Mouse (Mus musculus): ENCODE measurements around the gene Scn1b. TPM values are rescaled to one million over a fixed set of nuclear protein-coding genes. Genes with fewer than 3 reads are reported as not detected.

The Scn1b gene
- polyA plus RNA-seq, 1 experiment from 2014 or later = 6.8 TPM

DNA sequence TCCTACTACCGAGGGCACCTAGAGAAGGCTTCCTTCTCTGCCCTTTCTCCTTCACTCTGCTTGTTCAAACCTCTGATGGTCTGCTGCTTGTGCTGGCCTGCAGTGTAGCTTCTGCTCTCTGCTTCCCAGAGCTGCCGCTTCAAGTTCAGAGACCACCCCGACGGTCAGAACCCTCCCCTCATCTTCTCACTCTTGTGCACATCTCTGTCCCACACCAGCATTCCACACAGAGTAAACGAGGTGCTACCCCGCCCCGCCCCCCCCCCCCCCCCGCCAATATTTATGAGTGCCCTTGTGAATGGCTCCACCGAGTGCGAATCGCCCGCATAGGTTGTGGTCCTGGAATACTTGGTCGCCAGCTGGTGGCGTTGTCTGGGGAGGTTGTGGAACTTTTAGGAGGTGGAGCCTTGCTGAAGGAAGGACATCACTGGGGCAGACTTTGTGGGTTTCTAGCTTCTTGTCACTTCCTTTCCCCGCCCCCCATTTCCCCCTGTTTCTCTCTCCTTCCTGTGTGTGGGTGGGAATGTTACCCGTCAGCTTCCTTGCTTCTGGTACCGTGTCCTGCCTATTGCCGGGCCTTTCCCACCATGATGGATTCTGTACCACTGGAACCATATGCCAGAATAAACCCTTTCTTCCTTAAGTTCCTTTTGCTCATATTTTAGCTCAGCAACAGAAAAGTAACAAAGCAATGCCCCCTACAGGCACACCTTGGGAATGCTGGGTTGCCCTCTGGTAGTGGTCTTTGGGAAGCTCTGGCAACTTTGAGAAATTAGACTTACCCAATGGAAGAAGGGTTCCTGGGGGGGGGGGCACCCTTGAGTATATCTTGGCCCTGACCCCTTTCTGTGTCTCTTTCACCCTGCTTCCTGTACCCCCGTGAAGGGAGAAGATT lies 29.5 kb upstream of the Scn1b start:
- Histone ChIP-seq H3K27me3 (no peaks in the 10 kb centered on the region), H3K4me3 (no peak overlapping the region), H3K4me2 (no peak overlapping the region), H3K4me1 (replicated peaks) (peaks cover 9% of the 10 kb centered on the region), H3K9me3 (no peaks in the 10 kb centered on the region), H3K9ac (no peak overlapping the region), H3K36me3 (no peaks in the 10 kb centered on the region), H3K27ac (replicated peaks) (no peak overlapping the region)
- WGBS = 35% methylated on average over 19 of the region's 19 CpGs
- no peak for ATAC-seq (ENCODE audit: low read depth)

- no peak within 1 kb of the TSS for H3K4me3 ChIP-seq
- 70% methylated on average over 5 of the region's 5 CpGs for WGBS
Measured at GRCm38 (mm10) chr7:31155296-31156033, 28.7 kb upstream of the Scn1b start, which contains the start of gene Gramd1a. Gramd1a (minus strand) TSS chr7:31155896.

DNA sequence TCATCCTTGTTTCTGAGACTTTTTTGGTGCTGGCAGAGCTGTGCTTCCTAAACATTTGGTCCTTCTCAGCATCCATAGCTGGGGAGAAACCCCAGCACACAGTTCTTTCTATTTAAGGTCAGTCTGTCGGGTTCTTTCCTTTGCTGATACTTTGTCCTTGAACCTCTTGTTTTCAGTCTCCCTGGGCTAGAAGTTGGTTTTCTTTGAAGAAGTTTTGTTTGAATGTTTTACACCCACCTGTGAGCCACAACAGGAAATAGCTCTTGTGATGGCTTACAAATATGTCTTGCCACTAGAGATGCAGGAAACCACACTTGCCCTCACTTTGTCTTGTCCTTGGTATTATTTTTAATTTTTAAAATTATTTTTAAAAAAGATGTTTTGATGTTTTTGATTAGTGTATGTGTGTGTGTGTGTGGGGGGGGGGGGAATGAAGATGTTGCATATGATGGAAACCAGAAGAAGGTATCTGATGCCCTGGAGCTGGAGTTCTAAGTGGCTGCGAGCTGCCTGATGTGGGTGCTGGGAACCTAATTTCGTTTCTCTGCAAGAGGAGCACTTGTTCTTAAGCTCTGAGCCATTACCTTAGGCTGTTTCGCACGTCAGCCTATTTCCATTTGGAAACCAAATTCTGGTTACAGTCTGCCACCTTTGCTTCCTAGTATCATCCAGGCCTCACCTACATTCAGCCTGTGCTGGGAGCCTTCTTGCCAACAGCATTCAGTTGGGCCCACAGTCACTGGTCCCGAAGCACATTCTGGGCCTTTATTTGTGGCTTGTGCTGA lies 26.9 kb upstream of the Scn1b start:
- H3K9ac ChIP-seq = no peak overlapping the region
- H3K27me3 ChIP-seq = no peaks in the 10 kb centered on the region
- H3K4me2 ChIP-seq = no peak overlapping the region
- 92% methylated on average over 6 of the region's 6 CpGs for WGBS
- no peaks in the 10 kb centered on the region for H3K36me3 ChIP-seq
- H3K4me1 ChIP-seq (replicated peaks) = peaks cover 19% of the 10 kb centered on the region
- H3K9me3 ChIP-seq = no peaks in the 10 kb centered on the region
- no peak for ATAC-seq (ENCODE audit: low read depth)
- no peak overlapping the region for H3K27ac ChIP-seq (replicated peaks)
- no peak overlapping the region for H3K4me3 ChIP-seq

More at GRCm38 (mm10) chr7:31155296-31156033, 28.7 kb upstream of the Scn1b start, which contains the start of gene Gramd1a:
- Histone ChIP-seq H3K4me2 (no peak within 1 kb of the TSS), H3K4me1 (replicated peaks) (peaks cover 10% of the 10 kb centered on the region), H3K9me3 (no peaks in the 10 kb centered on the region), H3K27me3 (no peaks in the 10 kb centered on the region), H3K9ac (no peak within 1 kb of the TSS), H3K36me3 (no peaks in the 10 kb centered on the region), H3K27ac (replicated peaks) (0 out of 2 replicates have a peak within 1 kb of the TSS, but pooled peaks have one; percentile 9)
- no peak for ATAC-seq (ENCODE audit: low read depth)

DNA sequence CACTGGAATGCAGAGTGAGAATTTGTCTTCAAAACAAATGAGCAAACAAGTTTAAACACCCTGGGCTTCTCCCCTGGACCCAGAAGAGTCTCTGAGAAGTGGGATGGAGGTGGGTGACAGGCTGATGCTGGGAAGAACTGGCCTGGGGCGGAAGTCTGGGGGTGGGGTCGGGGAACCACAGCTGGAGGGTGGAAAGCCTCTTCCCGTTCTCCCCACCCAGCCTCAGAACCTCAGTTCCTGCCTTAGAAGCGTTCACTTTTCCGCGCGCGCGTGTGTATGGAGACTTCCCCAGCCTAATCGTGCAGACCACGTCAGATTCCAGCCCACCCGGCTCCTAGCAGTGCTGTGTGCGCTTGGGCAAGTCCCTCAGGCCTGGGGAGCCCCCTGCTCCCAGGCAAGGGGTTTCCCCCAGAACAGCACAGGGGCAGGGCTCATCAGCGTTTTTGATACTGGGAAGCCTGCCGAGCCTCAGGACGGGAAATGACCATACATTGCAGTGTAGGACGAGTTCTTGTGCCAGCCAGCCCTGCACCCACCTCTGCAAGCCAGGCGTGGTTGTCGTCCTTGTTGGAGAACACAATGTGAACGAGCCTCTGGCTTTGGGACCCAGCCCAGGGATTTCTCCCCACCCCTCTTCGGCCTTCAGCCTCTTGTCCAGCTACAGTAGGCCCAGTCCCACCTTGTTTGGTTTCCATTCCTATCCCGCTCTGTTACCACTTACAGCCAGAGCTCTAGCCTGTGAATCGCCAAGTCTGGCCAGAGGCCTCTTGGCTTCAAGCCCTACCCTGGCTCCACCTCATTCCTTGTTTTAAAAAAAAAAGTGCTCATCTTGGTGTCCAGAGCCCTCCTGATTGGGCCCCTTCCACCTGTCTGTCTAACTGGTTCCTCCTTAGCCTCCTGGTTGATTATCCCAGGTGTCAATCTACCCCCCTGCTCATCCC lies 24.8 kb upstream of the Scn1b start:
- no peaks in the 10 kb centered on the region for H3K27me3 ChIP-seq
- H3K4me1 ChIP-seq (replicated peaks) = peaks cover 40% of the 10 kb centered on the region
- peak overlapping the region; percentile 100 for H3K9ac ChIP-seq
- H3K9me3 ChIP-seq = no peaks in the 10 kb centered on the region
- 17% methylated on average over 23 of the region's 23 CpGs for WGBS
- peak overlapping the region; percentile 75 for H3K4me2 ChIP-seq
- ATAC-seq (ENCODE audit: low read depth) = peak; percentile 49
- H3K4me3 ChIP-seq = peak overlapping the region; percentile 94
- H3K27ac ChIP-seq (replicated peaks) = peak overlapping the region; percentile 99
- H3K36me3 ChIP-seq = peaks cover 10% of the 10 kb centered on the region

DNA sequence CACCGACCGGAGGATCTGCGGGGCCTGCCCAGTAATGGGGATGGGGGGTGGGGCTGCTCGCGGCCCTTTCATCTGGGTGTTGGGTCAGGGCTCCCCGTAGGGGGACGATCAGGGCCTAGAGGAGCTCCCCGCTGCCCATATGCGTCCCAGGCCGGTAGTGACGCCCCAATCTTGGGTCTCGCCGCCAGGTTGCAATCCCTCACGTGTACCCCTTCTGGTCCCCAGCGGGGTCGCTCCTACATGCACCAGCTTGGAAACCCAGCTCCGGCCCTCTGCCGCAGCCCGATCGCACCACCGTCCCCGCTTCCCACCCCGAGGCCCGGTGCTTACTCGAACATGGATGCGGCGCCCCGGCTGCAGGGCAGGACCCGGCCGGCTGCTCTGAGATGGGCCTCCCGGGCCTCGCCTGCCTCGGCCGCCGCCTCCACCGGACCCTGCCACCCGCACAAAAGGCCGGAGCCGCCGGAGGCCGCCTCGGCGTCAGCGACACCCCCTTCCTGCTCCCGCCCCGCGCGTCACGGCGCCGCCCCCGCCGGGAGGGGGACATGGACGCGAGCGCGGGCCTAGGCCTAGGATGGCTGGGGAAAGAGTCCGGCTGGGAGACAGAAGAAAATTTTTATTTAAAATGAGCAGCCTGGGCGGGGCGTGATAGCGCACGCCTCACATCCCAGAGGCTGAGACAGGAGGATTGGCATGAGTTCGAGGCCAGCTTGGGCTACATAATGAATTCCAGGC lies 23.9 kb upstream of the Scn1b start:
- peak overlapping the region; percentile 75 for H3K4me2 ChIP-seq

DNA sequence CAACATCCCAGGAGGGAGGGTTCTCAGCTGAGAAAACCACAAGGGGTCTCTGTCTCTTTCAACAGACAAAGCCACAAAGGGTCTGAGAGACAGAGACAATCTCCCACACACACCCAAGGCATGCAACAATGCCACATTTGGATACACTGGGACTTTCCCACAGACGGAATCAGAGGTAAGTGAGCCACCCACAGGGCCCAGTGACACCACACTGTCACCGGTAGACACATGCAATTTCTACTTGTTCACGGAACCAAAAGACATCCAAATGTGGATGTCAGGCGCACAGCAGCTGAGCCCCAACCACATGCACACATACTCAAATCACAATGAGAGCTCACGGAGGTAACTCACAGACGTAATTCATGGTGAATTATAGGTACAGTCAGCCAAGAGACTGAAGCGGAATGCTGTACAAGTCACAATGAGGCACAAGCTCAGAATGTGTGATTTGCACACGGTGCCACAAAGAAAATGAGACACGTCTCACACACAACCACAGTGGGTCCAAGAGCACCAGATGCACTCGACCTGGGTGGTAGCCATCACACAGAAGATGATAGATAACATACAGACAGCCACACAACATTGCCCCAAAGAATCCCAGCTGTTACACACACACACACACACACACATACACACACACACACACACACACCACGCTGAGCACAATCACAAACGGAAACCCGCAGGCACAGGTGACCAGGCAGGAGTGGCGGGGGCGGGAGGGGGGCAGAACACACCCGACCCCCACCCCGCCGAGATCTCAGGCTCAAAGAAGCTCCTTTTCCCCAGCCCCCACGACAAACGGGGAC lies 23.2 kb upstream of the Scn1b start:
- Histone ChIP-seq H3K4me2 (peak overlapping the region; percentile 75), H3K4me1 (replicated peaks) (peaks cover 42% of the 10 kb centered on the region), H3K27ac (replicated peaks) (peak overlapping the region; percentile 99), H3K36me3 (peaks cover 15% of the 10 kb centered on the region), H3K27me3 (no peaks in the 10 kb centered on the region), H3K4me3 (peak overlapping the region; percentile 94), H3K9ac (peak overlapping the region; percentile 100), H3K9me3 (no peaks in the 10 kb centered on the region)
- peak; percentile 10 for ATAC-seq (ENCODE audit: low read depth)
- WGBS = 1% methylated on average over 19 of the region's 20 CpGs

More for the DNA sequence above, 23.9 kb upstream of the Scn1b start:
- Histone ChIP-seq H3K9me3 (no peaks in the 10 kb centered on the region), H3K9ac (peak overlapping the region; percentile 100), H3K27me3 (no peaks in the 10 kb centered on the region), H3K4me1 (replicated peaks) (peaks cover 42% of the 10 kb centered on the region), H3K4me3 (peak overlapping the region; percentile 94), H3K27ac (replicated peaks) (peak overlapping the region; percentile 99), H3K36me3 (peaks cover 15% of the 10 kb centered on the region)
- peak; percentile 74 for ATAC-seq (ENCODE audit: low read depth)
- WGBS = under 1% methylated on average over 63 of the region's 63 CpGs

DNA sequence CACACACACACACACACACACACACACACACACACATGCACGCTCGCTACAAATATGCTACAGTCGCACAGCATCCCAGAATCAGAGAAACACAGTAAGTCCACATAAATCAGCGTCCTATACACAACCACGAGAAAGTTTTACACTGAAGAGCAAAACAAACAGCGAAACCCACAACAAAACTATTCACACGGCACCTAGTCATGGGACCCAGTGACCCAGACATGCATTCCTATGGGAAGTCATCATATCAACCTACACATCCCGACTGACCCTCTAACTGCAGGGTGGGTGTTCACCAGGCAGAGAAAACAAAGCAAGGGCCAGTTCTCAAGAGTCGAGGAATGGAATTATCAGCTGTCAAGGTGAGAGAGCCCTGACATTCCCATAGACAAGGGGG lies 22.5 kb upstream of the Scn1b start:
- Histone ChIP-seq H3K4me3 (peak overlapping the region; percentile 94), H3K4me1 (replicated peaks) (peaks cover 42% of the 10 kb centered on the region), H3K9ac (peak overlapping the region; percentile 100), H3K9me3 (no peaks in the 10 kb centered on the region), H3K27me3 (no peaks in the 10 kb centered on the region), H3K4me2 (peak overlapping the region; percentile 75), H3K36me3 (peaks cover 15% of the 10 kb centered on the region), H3K27ac (replicated peaks) (peak overlapping the region; percentile 99)
- ATAC-seq (ENCODE audit: low read depth) = peak; percentile 4; the same call in 1 of the 2 replicates
- 37% methylated on average over 9 of the region's 9 CpGs for WGBS

GRCm38 (mm10) chr7:31148756-31149155 lies 22.0 kb upstream of the Scn1b start:
- Histone ChIP-seq H3K36me3 (peaks cover 15% of the 10 kb centered on the region), H3K4me1 (replicated peaks) (peaks cover 42% of the 10 kb centered on the region), H3K27me3 (no peaks in the 10 kb centered on the region), H3K9ac (peak overlapping the region; percentile 100), H3K4me3 (peak overlapping the region; percentile 94), H3K27ac (replicated peaks) (peak overlapping the region; percentile 99), H3K9me3 (no peaks in the 10 kb centered on the region), H3K4me2 (peak overlapping the region; percentile 75)
- WGBS = 3% methylated on average over 9 of the region's 9 CpGs
- ATAC-seq (ENCODE audit: low read depth) = peak; percentile 30

DNA sequence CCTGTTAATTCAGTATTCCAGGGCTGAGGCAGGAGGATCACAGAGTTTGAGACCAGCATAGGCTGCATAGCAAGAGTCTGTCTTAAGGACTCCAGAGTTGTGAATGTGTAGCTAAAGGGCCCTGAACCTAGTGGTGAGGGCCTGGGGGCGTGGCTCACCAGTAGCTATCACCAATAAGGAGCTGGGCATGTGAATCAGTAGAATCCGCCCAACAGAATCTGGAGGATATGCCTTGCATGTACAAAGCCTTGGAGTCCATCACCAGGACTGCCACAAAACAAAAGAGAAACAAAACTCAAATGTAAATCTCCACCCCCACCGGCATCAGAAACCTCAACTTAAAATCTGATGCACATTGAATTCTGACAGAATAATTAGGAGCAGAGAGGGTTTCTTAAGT lies 21.3 kb upstream of the Scn1b start:
- ATAC-seq (ENCODE audit: low read depth) = no peak
- no peaks in the 10 kb centered on the region for H3K27me3 ChIP-seq
- H3K4me1 ChIP-seq (replicated peaks) = peaks cover 42% of the 10 kb centered on the region
- peak overlapping the region; percentile 99 for H3K27ac ChIP-seq (replicated peaks)
- H3K9ac ChIP-seq = peak overlapping the region; percentile 100
- 65% methylated on average over 3 of the region's 3 CpGs for WGBS
- peak overlapping the region; percentile 75 for H3K4me2 ChIP-seq
- H3K9me3 ChIP-seq = no peaks in the 10 kb centered on the region
- H3K36me3 ChIP-seq = peaks cover 21% of the 10 kb centered on the region
- peak overlapping the region; percentile 94 for H3K4me3 ChIP-seq
